Mouse (Mus musculus): Measurements from ENCODE around the gene Trp53bp2.

Trp53bp2 gene

GRCm38 (mm10) chr1:182460291-182461244, 51.6 kb downstream of the Trp53bp2 start:
- no peak for DNase-seq (ENCODE audit: low read depth, low spot score)

- no peak for DNase-seq (ENCODE audit: low read depth, low spot score)
These were observed 52.3 kb downstream of the Trp53bp2 start for GRCm38 (mm10) chr1:182461261-182461660.

GRCm38 (mm10) chr1:182461813-182462212, 52.8 kb downstream of the Trp53bp2 start:
- DNase-seq (ENCODE audit: low read depth, low spot score): no peak

- no peak for DNase-seq (ENCODE audit: low read depth, low spot score)
These were observed 56.3 kb downstream of the Trp53bp2 start for GRCm38 (mm10) chr1:182465309-182465708.

GRCm38 (mm10) chr1:182465978-182466377, 57.0 kb downstream of the Trp53bp2 start:
- DNase-seq (ENCODE audit: low read depth, low spot score): no peak

- no peak for DNase-seq (ENCODE audit: low read depth, low spot score)
These were observed 66.2 kb downstream of the Trp53bp2 start for GRCm38 (mm10) chr1:182475005-182475796.

- no peak for DNase-seq (ENCODE audit: low read depth, low spot score)
These were observed 70.0 kb downstream of the Trp53bp2 start for GRCm38 (mm10) chr1:182478935-182479334.

- DNase-seq (ENCODE audit: low read depth, low spot score): no peak
These were observed 72.2 kb downstream of the Trp53bp2 start for GRCm38 (mm10) chr1:182481138-182481537.

GRCm38 (mm10) chr1:182481646-182482295, 72.8 kb downstream of the Trp53bp2 start:
- no peak for DNase-seq (ENCODE audit: low read depth, low spot score)

GRCm38 (mm10) chr1:182482991-182483909, 74.3 kb downstream of the Trp53bp2 start:
- no peak for DNase-seq (ENCODE audit: low read depth, low spot score)

GRCm38 (mm10) chr1:182483910-182484274, 74.9 kb downstream of the Trp53bp2 start:
- DNase-seq (ENCODE audit: low read depth, low spot score): no peak

GRCm38 (mm10) chr1:182488503-182488902, 79.5 kb downstream of the Trp53bp2 start:
- no peak for DNase-seq (ENCODE audit: low read depth, low spot score)

- peak; percentile 80 for DNase-seq (ENCODE audit: low read depth, low spot score)
These were observed 81.0 kb downstream of the Trp53bp2 start for GRCm38 (mm10) chr1:182489803-182490452.

- DNase-seq (ENCODE audit: low read depth, low spot score): no peak
These were observed 81.6 kb downstream of the Trp53bp2 start for GRCm38 (mm10) chr1:182490568-182490967.

GRCm38 (mm10) chr1:182491839-182492238, 82.9 kb downstream of the Trp53bp2 start:
- no peak for DNase-seq (ENCODE audit: low read depth, low spot score)

GRCm38 (mm10) chr1:182494285-182495145, 85.5 kb downstream of the Trp53bp2 start:
- no peak for DNase-seq (ENCODE audit: low read depth, low spot score)

- DNase-seq (ENCODE audit: low read depth, low spot score): no peak
These were observed 87.7 kb downstream of the Trp53bp2 start for GRCm38 (mm10) chr1:182496685-182497084.

- DNase-seq (ENCODE audit: low read depth, low spot score): no peak
These were observed 88.8 kb downstream of the Trp53bp2 start for GRCm38 (mm10) chr1:182497736-182498135.

GRCm38 (mm10) chr1:182499443-182500089, 90.6 kb downstream of the Trp53bp2 start:
- DNase-seq (ENCODE audit: low read depth, low spot score): no peak

Measured in embryo, embryonic 11.5 days (tissue).